Mouse (Mus musculus) left cerebral cortex, adult 18-20 months (tissue): ENCODE results near the gene Slc35b4. TPM values are rescaled to one million over a fixed set of nuclear protein-coding genes. Genes with fewer than 3 reads are reported as not detected.
A peak's percentile ranks its signal among the peaks of the same experiment; 100 is the strongest.

Source experiments
- DNase-seq, 2 experiments: peaks; one replicate each; pipeline ENCODE4 v3.0.0; 2021 to 2022; ENCODE audit warnings: low spot score in 2 of 2, mixed read lengths in 1 of 2
- long read RNA-seq, 2 experiments: library from polyadenylated mRNA; stranded (forward); transcript quantifications; one replicate each; pipeline ENCODE4 v2.0.0; 2021
- total RNA-seq, 2 experiments: library from RNA; stranded (reverse); gene quantifications; 2 replicates each; pipeline ENCODE4 v1.2.3; 2021

The Slc35b4 gene
- total RNA-seq, result 10 to 100 TPM; 67.9 to 71.3 TPM
- long read RNA-seq, experiment 1, full-length matches to known transcripts, result 69 of 82 reads
- long read RNA-seq, experiment 1, partial matches to known transcripts, result 3 of 82 reads
- long read RNA-seq, experiment 1, other reads (novel, unspliced or antisense), result 10 of 82 reads
- long read RNA-seq, experiment 2, full-length matches to known transcripts, result 42 of 58 reads
- long read RNA-seq, experiment 2, partial matches to known transcripts, result 6 of 58 reads
- long read RNA-seq, experiment 2, other reads (novel, unspliced or antisense), result 10 of 58 reads

GRCm38 (mm10) chr6:34176864-34177247, at the start of gene Slc35b4:
Gene Slc35b4, minus strand, starts transcription at chr6:34177111.
- peak; percentile 94 to 95 for DNase-seq

GRCm38 (mm10) chr6:34225004-34225599, 48.2 kb upstream of the Slc35b4 start:
- DNase-seq, result no peak

GRCm38 (mm10) chr6:34216450-34217319, 39.8 kb upstream of the Slc35b4 start:
- no peak for DNase-seq

GRCm38 (mm10) chr6:34205754-34206153, 28.8 kb upstream of the Slc35b4 start:
- DNase-seq, result no peak

- DNase-seq, result peak; percentile 66 to 75
These were observed 28.2 kb upstream of the Slc35b4 start for GRCm38 (mm10) chr6:34204971-34205572.

- DNase-seq, result no peak
These were observed 26.6 kb upstream of the Slc35b4 start for GRCm38 (mm10) chr6:34203503-34203902.

- no peak for DNase-seq
These were observed 18.1 kb upstream of the Slc35b4 start for GRCm38 (mm10) chr6:34194981-34195380.

GRCm38 (mm10) chr6:34193708-34194475, 17.0 kb upstream of the Slc35b4 start:
- DNase-seq, result peak; percentile 55 to 63

GRCm38 (mm10) chr6:34191401-34191800, 14.5 kb upstream of the Slc35b4 start:
- no peak for DNase-seq

- DNase-seq, result no peak
These were observed 12.6 kb upstream of the Slc35b4 start for GRCm38 (mm10) chr6:34189494-34189893.

- DNase-seq, result no peak
These were observed 11.2 kb upstream of the Slc35b4 start for GRCm38 (mm10) chr6:34187986-34188599.

GRCm38 (mm10) chr6:34187273-34187863, 10.5 kb upstream of the Slc35b4 start:
- DNase-seq, result no peak

GRCm38 (mm10) chr6:34183326-34183725, 6.4 kb upstream of the Slc35b4 start:
- DNase-seq, result no peak

- DNase-seq, result no peak
These were observed 5.0 kb upstream of the Slc35b4 start for GRCm38 (mm10) chr6:34181961-34182360.

- DNase-seq, result no peak
These were observed 3.0 kb upstream of the Slc35b4 start for GRCm38 (mm10) chr6:34179911-34180310.

GRCm38 (mm10) chr6:34179007-34179406, 2.1 kb upstream of the Slc35b4 start:
- DNase-seq, result no peak

- no peak for DNase-seq
These were observed 624 bp downstream of the Slc35b4 start for GRCm38 (mm10) chr6:34176111-34176863.

GRCm38 (mm10) chr6:34174715-34175114, 2.2 kb downstream of the Slc35b4 start:
- DNase-seq, result no peak

GRCm38 (mm10) chr6:34173251-34173650, 3.7 kb downstream of the Slc35b4 start:
- no peak for DNase-seq
